Mouse (Mus musculus) liver, embryonic 12.5 days (tissue): Measurements from ENCODE around the gene Cacng6. TPM values are rescaled to one million over a fixed set of nuclear protein-coding genes. Genes with fewer than 3 reads are reported as not detected.

Source experiments
- ATAC-seq: fragments of 200-750 bp; cut with Nextera tagmentation; 2 replicates; pipeline ENCODE4 v1.8.0; 2017; ENCODE audit warnings: moderate number of reproducible peaks, mild to moderate bottlenecking, moderate library complexity
- H3K27ac ChIP-seq: fragments of 300-500 bp; sonication (generic); 2 replicates; pipeline ENCODE4 v1.5.1; 2016; ENCODE audit warnings: mild to moderate bottlenecking
- H3K27me3 ChIP-seq: fragments of 300-500 bp; sonication (generic); replicated peaks from 2 replicates; pipeline ENCODE4 v1.6.1; 2016; ENCODE audit warnings: mild to moderate bottlenecking, moderate library complexity
- H3K36me3 ChIP-seq: fragments of 300-500 bp; sonication (generic); 2 replicates; pipeline ENCODE4 v1.6.1; 2016; ENCODE audit warnings: mild to moderate bottlenecking, moderate library complexity
- H3K4me1 ChIP-seq: fragments of 300-500 bp; sonication (generic); 2 replicates; pipeline ENCODE4 v1.6.1; 2016
- H3K4me2 ChIP-seq: fragments of 300-500 bp; sonication (generic); 2 replicates; pipeline ENCODE4 v1.6.1; 2016; ENCODE audit warnings: mild to moderate bottlenecking, moderate library complexity
- H3K4me3 ChIP-seq: fragments of 300-500 bp; sonication (generic); 2 replicates; pipeline ENCODE4 v1.5.1; 2016; ENCODE audit warnings: mild to moderate bottlenecking, moderate library complexity
- H3K9ac ChIP-seq: fragments of 300-500 bp; sonication (generic); 2 replicates; pipeline ENCODE4 v1.6.1; 2016; ENCODE audit warnings: mild to moderate bottlenecking, moderate library complexity
- H3K9me3 ChIP-seq: fragments of 300-500 bp; sonication (generic); replicated peaks from 2 replicates; pipeline ENCODE4 v1.6.1; 2016; ENCODE audit warnings: mild to moderate bottlenecking, moderate library complexity
- WGBS: fragments of 180-500 bp; shearing (Covaris S2); methylation state at CpG from one replicate; pipeline ENCODE4 v1.1.7; 2016; ENCODE audit not compliant: insufficient replicate concordance; 5-methylcytosine and 5-hydroxymethylcytosine counted together
- polyA plus RNA-seq: library from polyadenylated mRNA; unstranded; fragments of >200 nt; fragmentation: Nextera tagmentation; extraction: Ambion mirVana; gene quantifications from 2 replicates; pipeline ENCODE4 v1.2.1, GENCODE M21; 2016

Cacng6 gene
- 0.14 and 0.17 TPM in 2 replicates for polyA plus RNA-seq

DNA sequence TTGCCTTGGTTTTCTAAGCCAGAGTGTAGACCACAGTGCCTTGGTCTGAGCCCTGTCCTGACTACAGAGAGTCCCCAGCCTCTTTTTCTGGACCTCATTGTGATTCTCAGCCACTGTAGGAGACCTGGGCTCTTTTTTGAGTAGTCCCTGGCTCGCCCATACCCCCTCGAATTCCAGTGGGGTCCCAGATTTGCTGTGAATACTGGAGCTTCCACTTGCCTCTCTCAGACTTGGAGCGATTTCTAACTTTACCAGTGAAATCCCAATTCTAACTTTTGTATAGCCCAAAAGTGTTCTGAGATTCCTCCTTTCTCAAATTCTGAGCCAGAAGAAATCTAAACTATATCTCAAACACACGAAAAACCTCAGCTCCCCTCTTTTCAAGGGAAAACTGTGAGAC, at the start of gene Cacng6:
TSS of gene Cacng6 (plus strand) at position 301 of the 400 bp plus-strand sequence.
- no peak for ATAC-seq
- H3K4me2 ChIP-seq = peak within 1 kb of the TSS; percentile 12; the same call in 1 of the 2 replicates

DNA sequence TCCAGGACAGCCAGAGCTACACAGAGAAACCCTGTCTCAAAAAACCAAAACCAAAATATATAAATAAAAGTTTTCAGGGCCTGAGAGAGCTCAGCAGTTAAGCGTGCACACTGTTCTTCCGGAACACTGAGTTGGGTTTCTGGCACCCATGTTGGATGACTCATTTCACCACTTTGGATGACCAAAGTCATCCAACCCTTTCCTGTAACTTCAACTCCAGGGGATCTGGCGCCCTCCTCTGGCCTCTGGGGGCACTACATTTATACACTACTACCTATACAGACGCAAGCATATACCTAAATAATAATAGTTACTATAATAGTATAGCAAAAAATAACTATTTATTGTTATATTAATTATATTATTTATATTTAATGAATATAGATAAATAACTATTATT, 47.2 kb upstream of the Cacng6 start:
- no peak for ATAC-seq
- no peak overlapping the region for H3K9ac ChIP-seq
- no peak overlapping the region for H3K4me3 ChIP-seq
- WGBS = 40% methylated on average over 4 of the region's 4 CpGs
- no peaks in the 10 kb centered on the region for H3K27me3 ChIP-seq
- H3K27ac ChIP-seq = no peak overlapping the region
- H3K9me3 ChIP-seq = no peaks in the 10 kb centered on the region
- no peaks in the 10 kb centered on the region for H3K4me1 ChIP-seq
- no peaks in the 10 kb centered on the region for H3K36me3 ChIP-seq
- no peak overlapping the region for H3K4me2 ChIP-seq

More for the DNA sequence above, at the start of gene Cacng6:
- no peaks in the 10 kb centered on the region for H3K4me1 ChIP-seq
- H3K27ac ChIP-seq = no peak within 1 kb of the TSS
- WGBS = 24% methylated on average over 4 of the region's 4 CpGs
- H3K36me3 ChIP-seq = no peaks in the 10 kb centered on the region
- peaks cover 81% of the 10 kb centered on the region for H3K27me3 ChIP-seq
- no peak within 1 kb of the TSS for H3K9ac ChIP-seq
- H3K4me3 ChIP-seq = no peak within 1 kb of the TSS; the same call in 1 of the 2 replicates
- no peaks in the 10 kb centered on the region for H3K9me3 ChIP-seq

DNA sequence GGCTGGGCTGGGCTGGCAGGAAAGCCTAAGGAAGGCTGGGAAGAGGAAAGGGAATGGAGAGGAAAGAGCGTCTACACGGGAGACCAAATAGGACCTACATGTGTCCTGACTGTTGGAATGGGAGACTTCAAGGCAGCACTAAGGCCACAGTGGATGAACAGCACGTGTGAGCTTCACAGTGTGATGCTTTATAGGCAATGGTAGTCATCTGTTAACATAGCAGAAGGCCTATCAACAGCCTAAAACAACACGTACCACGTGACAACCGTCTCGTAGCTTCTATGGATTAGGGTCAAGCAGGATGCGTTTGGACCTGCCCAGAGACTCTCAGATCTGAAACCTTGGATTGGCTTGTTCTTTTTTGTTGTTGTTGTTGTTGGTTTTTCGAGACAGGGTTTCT, 41.9 kb upstream of the Cacng6 start:
- no peak overlapping the region for H3K4me3 ChIP-seq
- no peaks in the 10 kb centered on the region for H3K27me3 ChIP-seq
- no peak overlapping the region for H3K4me2 ChIP-seq
- no peak overlapping the region for H3K27ac ChIP-seq
- H3K9me3 ChIP-seq = no peaks in the 10 kb centered on the region
- no peaks in the 10 kb centered on the region for H3K4me1 ChIP-seq
- H3K9ac ChIP-seq = no peak overlapping the region
- no peak for ATAC-seq
- 68% methylated on average over 9 of the region's 9 CpGs for WGBS
- H3K36me3 ChIP-seq = no peaks in the 10 kb centered on the region

DNA sequence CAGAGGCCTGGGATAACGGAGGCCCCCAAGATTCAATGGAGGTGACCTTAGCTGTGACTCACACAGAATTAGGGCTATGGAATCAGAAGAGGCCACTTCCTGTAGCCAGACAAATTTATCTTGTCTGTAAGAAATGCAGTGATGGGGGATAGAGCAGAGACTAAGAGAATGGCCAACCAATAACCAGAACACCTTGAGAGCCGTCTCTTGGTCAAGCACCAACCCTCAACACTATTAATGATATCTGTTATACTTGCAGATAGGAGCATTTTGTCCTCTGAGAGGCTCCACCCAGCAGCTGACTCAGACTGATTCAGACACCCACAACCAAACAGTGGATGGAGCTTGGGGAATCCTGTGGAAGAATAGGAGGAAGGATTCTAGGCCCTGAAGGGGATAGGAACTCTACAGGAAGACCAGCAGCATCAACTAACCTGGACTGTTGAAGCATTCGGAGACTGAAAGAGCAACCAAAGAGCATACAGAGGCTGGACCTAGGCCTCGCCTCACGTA, 39.1 kb upstream of the Cacng6 start:
- WGBS = 59% methylated on average over 5 of the region's 5 CpGs
- no peak overlapping the region for H3K27ac ChIP-seq
- no peaks in the 10 kb centered on the region for H3K36me3 ChIP-seq
- no peaks in the 10 kb centered on the region for H3K4me1 ChIP-seq
- H3K4me3 ChIP-seq = no peak overlapping the region
- no peaks in the 10 kb centered on the region for H3K9me3 ChIP-seq
- H3K4me2 ChIP-seq = no peak overlapping the region
- H3K27me3 ChIP-seq = peaks cover 3% of the 10 kb centered on the region
- no peak for ATAC-seq
- H3K9ac ChIP-seq = no peak overlapping the region

DNA sequence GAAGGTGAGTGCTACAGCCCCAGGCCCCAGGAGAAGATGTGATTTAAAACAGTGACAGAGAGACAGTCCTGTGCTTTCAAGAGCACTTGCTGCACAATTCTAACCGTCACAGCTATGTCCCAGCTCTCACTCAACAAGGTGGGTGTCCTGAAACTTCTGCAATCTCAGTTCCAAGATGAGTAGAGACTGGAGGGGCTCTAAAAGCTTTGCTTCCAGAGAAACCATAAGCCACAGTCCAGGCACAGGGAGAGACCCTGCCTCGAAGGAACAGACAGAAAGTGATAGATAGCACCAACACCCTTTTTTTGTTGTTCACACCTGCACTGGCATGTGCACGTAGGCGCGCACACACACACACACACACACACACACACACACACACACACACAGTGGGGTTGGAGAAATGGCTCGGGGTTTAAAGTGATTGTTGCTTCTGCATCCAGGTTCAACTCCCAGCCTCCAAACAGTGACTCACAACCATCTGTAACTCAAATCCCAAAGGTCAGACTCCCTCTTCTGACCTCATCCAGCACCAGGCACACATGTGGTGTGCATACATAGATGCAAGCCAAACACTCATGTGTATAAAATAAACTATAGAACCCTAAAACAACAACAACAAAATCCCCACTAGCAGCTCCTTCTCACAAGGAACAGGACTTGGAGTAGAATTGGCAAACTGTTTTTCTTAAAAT, 37.8 kb upstream of the Cacng6 start:
- H3K4me1 ChIP-seq = no peaks in the 10 kb centered on the region
- no peak overlapping the region for H3K27ac ChIP-seq
- ATAC-seq = no peak
- H3K4me2 ChIP-seq = no peak overlapping the region
- H3K36me3 ChIP-seq = no peaks in the 10 kb centered on the region
- peaks cover 15% of the 10 kb centered on the region for H3K27me3 ChIP-seq
- H3K9me3 ChIP-seq = no peaks in the 10 kb centered on the region
- H3K4me3 ChIP-seq = no peak overlapping the region
- no peak overlapping the region for H3K9ac ChIP-seq
- WGBS = 65% methylated on average over 6 of the region's 6 CpGs

DNA sequence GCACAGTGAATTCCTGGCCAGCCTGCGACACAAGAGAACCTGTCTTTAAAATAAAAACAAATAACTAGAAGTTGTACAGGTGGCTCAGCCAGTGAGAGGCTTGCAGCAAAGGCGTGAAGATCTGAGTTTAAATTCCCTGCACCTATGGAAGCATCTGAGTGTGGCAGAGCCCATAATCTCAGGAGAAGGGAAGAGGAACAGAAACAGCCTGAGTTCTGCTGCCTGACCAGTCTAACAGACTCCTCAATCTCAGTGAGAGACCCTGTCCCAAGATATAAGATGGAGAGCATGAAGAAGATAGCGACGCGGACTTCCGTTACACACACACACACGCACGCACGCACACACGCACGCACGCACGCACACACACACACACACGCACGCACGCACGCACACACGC, 36.2 kb upstream of the Cacng6 start:
- no peak overlapping the region for H3K9ac ChIP-seq
- ATAC-seq = no peak
- H3K9me3 ChIP-seq = no peaks in the 10 kb centered on the region
- H3K4me1 ChIP-seq = no peaks in the 10 kb centered on the region
- H3K4me2 ChIP-seq = no peak overlapping the region
- peaks cover 23% of the 10 kb centered on the region for H3K27me3 ChIP-seq
- H3K27ac ChIP-seq = no peak overlapping the region
- H3K36me3 ChIP-seq = no peaks in the 10 kb centered on the region
- 68% methylated on average over 18 of the region's 18 CpGs for WGBS
- H3K4me3 ChIP-seq = no peak overlapping the region

DNA sequence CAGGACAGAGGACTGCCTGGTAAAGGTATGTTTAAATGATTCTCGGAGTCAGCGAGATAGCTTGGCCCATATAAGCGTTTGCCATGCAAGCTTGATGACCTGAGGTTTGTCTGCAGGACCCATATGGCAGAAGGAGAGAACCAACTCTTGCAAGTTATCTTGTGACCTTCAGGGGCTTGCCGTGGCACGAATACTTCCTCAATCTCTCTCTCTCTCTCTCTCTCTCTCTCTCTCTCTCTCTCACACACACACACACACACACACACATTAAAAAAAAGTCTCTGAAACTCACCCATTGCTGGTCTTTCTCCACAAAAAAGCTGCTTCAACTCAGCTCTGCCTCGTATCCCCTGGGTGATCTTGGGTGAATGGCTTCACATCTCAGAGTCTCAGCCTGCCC, 35.1 kb upstream of the Cacng6 start:
- 13% methylated on average over 6 of the region's 6 CpGs for WGBS
- no peak for ATAC-seq

DNA sequence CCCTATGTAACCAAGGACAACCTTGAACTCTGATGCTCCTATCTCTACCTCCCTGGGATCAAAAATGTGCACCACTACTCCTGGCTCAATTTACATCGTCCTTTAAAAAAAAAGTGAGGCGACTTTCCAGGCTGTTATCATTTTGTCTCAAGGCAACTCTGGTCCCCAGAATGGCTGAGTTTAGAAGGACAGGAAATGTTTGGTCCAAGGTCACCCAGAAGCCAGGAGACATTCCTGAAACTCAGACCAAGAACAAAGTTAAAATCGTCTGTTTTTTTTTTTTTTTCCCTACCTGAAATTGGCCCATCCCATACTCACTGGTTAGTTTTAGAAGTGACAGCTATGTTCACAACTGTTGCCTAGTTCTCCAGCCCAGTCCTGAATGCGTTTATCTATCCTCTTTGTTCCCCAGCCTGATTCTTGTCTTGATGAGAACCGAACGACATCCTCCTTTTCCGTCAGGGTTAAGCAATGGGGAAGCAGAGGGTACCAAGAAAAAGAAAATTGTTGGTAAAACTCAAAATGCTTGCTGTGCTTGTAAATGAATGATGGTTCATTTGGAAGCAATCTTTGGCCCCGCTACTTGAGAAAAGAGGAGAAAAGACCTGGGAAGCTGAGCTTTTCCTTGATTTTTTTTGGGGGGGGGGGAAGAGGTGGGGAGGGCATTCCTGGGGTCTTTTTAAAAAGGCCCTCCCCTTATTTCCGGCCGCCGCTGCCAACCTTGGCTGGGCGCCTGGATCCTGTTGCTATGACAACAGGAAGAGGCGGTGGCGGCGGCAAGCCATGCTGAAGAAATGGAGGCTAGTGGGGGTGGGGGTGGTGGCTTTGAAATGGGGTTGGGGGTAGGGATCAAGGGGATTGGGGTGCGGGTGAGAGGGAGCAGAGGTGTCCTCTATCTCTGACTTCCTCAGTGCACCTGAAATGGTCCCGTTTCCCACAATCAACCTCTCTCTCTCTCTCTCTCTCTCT, 34.3 kb upstream of the Cacng6 start:
- H3K27me3 ChIP-seq = peaks cover 26% of the 10 kb centered on the region
- H3K27ac ChIP-seq = no peak overlapping the region
- 1% methylated on average over 15 of the region's 17 CpGs for WGBS
- no peak overlapping the region for H3K9ac ChIP-seq
- no peak overlapping the region for H3K4me3 ChIP-seq
- no peaks in the 10 kb centered on the region for H3K36me3 ChIP-seq
- ATAC-seq = no peak
- no peaks in the 10 kb centered on the region for H3K9me3 ChIP-seq
- H3K4me1 ChIP-seq = no peaks in the 10 kb centered on the region
- peak overlapping the region; percentile 21; the same call in 1 of the 2 replicates for H3K4me2 ChIP-seq

More for the DNA sequence above, 35.1 kb upstream of the Cacng6 start:
- H3K4me2 ChIP-seq = no peak overlapping the region
- H3K9me3 ChIP-seq = no peaks in the 10 kb centered on the region
- no peak overlapping the region for H3K9ac ChIP-seq
- no peak overlapping the region for H3K27ac ChIP-seq
- H3K4me3 ChIP-seq = no peak overlapping the region
- no peaks in the 10 kb centered on the region for H3K4me1 ChIP-seq
- no peaks in the 10 kb centered on the region for H3K36me3 ChIP-seq
- H3K27me3 ChIP-seq = peaks cover 26% of the 10 kb centered on the region

DNA sequence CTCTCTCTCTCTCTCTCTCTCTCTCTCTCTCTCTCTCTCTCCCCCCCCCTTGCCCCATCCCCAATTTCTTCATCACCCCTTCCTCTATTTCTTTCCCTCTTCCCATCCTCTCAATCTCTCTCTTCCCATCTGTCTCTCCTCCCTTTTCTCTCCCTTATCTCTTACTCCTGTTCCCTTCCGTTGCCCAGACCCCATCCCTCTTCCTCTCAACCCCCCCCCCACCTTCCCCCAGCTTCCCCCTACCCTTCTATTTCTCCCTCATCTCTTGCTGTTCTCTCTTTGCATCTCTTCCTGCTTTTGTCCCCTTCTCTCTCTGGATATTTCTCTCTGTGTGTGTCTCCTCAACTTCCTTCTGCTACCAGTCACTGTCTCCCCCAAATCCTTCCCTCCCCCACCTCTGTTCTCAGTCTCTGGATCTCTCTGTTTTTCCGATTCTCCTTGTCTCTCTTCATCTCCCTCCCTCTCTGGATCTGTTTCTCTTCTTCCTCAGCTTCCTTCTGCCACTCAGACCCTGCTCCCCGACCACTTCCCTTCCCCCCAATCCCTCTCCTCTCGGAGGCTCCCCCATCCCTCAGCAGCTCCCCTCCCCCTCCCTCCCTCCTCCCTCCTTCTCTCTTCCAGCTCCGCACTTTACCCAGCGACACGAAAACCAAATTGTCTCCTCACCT, 33.4 kb upstream of the Cacng6 start, which contains the start of gene Cacng8:
TSS of gene Cacng8 (plus strand) at position 271 of the 668 bp plus-strand sequence.
- no peak within 1 kb of the TSS for H3K9ac ChIP-seq
- H3K9me3 ChIP-seq = no peaks in the 10 kb centered on the region
- H3K4me1 ChIP-seq = no peaks in the 10 kb centered on the region
- no peak within 1 kb of the TSS for H3K4me3 ChIP-seq
- H3K27ac ChIP-seq = no peak within 1 kb of the TSS
- peak within 1 kb of the TSS; percentile 21; the same call in 1 of the 2 replicates for H3K4me2 ChIP-seq
- peaks cover 26% of the 10 kb centered on the region for H3K27me3 ChIP-seq
- ATAC-seq = no peak
- no peaks in the 10 kb centered on the region for H3K36me3 ChIP-seq
- 3% methylated on average over 7 of the region's 7 CpGs for WGBS

DNA sequence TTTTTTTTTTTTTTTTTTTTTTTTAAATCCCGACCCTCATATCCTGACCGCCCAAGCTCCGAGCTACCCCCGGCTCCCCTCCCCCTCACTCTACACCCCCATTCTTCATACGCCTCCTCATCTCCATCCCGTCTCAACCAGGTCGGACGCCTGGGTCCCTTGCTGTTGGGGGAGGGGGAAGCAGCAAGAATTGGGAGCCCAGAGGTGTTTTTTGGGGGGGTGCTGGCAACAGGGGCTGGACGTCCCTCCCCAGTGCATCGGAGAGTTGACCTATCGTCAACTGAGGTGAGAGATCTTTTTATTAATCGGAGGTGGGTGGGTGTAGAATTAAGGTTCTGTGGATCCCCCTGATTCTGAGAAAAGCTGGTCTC, 32.9 kb upstream of the Cacng6 start:
- no peak overlapping the region for H3K4me3 ChIP-seq
- no peaks in the 10 kb centered on the region for H3K36me3 ChIP-seq
- no peak overlapping the region for H3K4me2 ChIP-seq
- H3K27ac ChIP-seq = no peak overlapping the region
- ATAC-seq = no peak
- peaks cover 26% of the 10 kb centered on the region for H3K27me3 ChIP-seq
- WGBS = 8% methylated on average over 12 of the region's 12 CpGs
- H3K9ac ChIP-seq = no peak overlapping the region
- no peaks in the 10 kb centered on the region for H3K4me1 ChIP-seq
- no peaks in the 10 kb centered on the region for H3K9me3 ChIP-seq

DNA sequence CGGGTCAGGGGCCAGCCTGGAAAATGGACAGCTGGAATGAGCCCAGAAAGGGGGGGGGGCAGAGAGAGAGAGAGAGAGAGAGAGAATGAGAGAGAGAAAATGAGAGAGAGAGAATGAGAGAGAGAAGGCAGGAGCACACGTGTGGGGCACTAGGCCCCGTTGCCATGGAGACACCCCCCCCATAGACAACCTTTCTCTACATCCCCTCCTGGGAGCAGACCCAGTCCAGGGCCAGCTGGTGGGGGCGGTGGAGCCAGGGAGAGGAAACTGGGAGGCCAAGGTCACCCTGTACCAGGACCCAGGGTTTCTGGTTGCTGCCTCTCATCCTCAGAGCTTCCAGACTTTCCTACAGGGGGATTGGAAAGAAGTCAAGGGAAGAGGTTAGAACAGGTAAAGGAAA, 32.2 kb upstream of the Cacng6 start:
- peaks cover 26% of the 10 kb centered on the region for H3K27me3 ChIP-seq
- no peaks in the 10 kb centered on the region for H3K36me3 ChIP-seq
- no peak overlapping the region for H3K9ac ChIP-seq
- no peak overlapping the region for H3K4me2 ChIP-seq
- 33% methylated on average over 4 of the region's 4 CpGs for WGBS
- H3K4me1 ChIP-seq = no peaks in the 10 kb centered on the region
- no peak overlapping the region for H3K27ac ChIP-seq
- H3K9me3 ChIP-seq = no peaks in the 10 kb centered on the region
- no peak overlapping the region for H3K4me3 ChIP-seq
- no peak for ATAC-seq
